Mouse (Mus musculus) embryonic facial prominence, embryonic 11.5 days (tissue): ENCODE results near the gene Asb3. TPM values are rescaled to one million over a fixed set of nuclear protein-coding genes. Genes with fewer than 3 reads are reported as not detected.

Experiments
- ATAC-seq: fragments of 200-750 bp; cut with Nextera tagmentation; replicated peaks from 2 replicates; pipeline ENCODE4 v1.8.0; 2017; ENCODE audit warnings: low read depth; ENCODE audit not compliant: insufficient number of reproducible peaks, low FRiP score, low TSS enrichment
- DNase-seq: peaks from one replicate; pipeline ENCODE4 v3.0.0-alpha.2; 2015; ENCODE audit warnings: low spot score
- H3K27ac ChIP-seq: fragments of 300-500 bp; sonication (generic); replicated peaks from 2 replicates; pipeline ENCODE4 v1.5.1; 2014; ENCODE audit warnings: mild to moderate bottlenecking, low read depth, low read length, control low read depth
- H3K27me3 ChIP-seq: fragments of 300-500 bp; sonication (generic); 2 replicates; pipeline ENCODE4 v1.6.1; 2014; ENCODE audit warnings: mild to moderate bottlenecking, low read length, moderate library complexity, mixed read lengths; ENCODE audit not compliant: control insufficient read depth, insufficient read depth
- H3K36me3 ChIP-seq: fragments of 300-500 bp; sonication (generic); replicated peaks from 2 replicates; pipeline ENCODE4 v1.6.1; 2014; ENCODE audit warnings: low read depth, mild to moderate bottlenecking, low read length, moderate library complexity, mixed read lengths; ENCODE audit not compliant: control insufficient read depth, insufficient read depth
- H3K4me1 ChIP-seq: fragments of 300-500 bp; sonication (generic); 2 replicates; pipeline ENCODE4 v1.6.1; 2014; ENCODE audit warnings: low read length, mixed read lengths; ENCODE audit not compliant: control insufficient read depth, insufficient read depth
- H3K4me2 ChIP-seq: fragments of 300-500 bp; sonication (generic); 2 replicates; pipeline ENCODE4 v1.6.1; 2014; ENCODE audit warnings: low read depth, mild to moderate bottlenecking, control low read depth, low read length, moderate library complexity
- H3K4me3 ChIP-seq: fragments of 300-500 bp; sonication (generic); 2 replicates; pipeline ENCODE4 v1.5.1; 2014; ENCODE audit warnings: low read depth, low read length, control low read depth
- H3K9ac ChIP-seq: fragments of 300-500 bp; sonication (generic); replicated peaks from 2 replicates; pipeline ENCODE4 v1.6.1; 2014; ENCODE audit warnings: mild to moderate bottlenecking, control low read depth, low read length
- H3K9me3 ChIP-seq: fragments of 300-500 bp; sonication (generic); replicated peaks from 2 replicates; pipeline ENCODE4 v1.6.1; 2016; ENCODE audit warnings: mild to moderate bottlenecking, low read length, inconsistent platforms, mixed read lengths; ENCODE audit not compliant: control insufficient read depth
- WGBS: fragments of 180-500 bp; shearing (Covaris S2); extraction: QIAGEN DNeasy Blood & Tissue Kit; methylation state at CpG from one replicate; pipeline ENCODE4 v1.1.7; 2014; 5-methylcytosine and 5-hydroxymethylcytosine counted together
- polyA plus RNA-seq: library from polyadenylated mRNA; unstranded; fragments of >200 nt; fragmentation: Nextera tagmentation; extraction: Ambion mirVana; gene quantifications from 2 replicates; pipeline ENCODE4 v1.2.1, GENCODE M21; 2014

Gene Asb3
- polyA plus RNA-seq, 1 experiment from 2014 or later: 37.7 TPM

- H3K4me3 ChIP-seq: no peak overlapping the region
- DNase-seq: no peak
- ATAC-seq: no peak
- H3K9ac ChIP-seq: no peak overlapping the region
- no peaks in the 10 kb centered on the region for H3K36me3 ChIP-seq
- H3K4me1 ChIP-seq: no peaks in the 10 kb centered on the region
- no peak overlapping the region for H3K4me2 ChIP-seq
- no peaks in the 10 kb centered on the region for H3K27me3 ChIP-seq
- WGBS: 63% methylated on average over 2 of the region's 2 CpGs
- no peak overlapping the region for H3K27ac ChIP-seq
- no peaks in the 10 kb centered on the region for H3K9me3 ChIP-seq
These were observed 100.0 kb downstream of the Asb3 start for GRCm38 (mm10) chr11:30985237-30985636.

- Histone ChIP-seq H3K27me3 (no peaks in the 10 kb centered on the region), H3K4me1 (no peaks in the 10 kb centered on the region), H3K27ac (no peak within 1 kb of the TSS), H3K9ac (peak within 1 kb of the TSS; percentile 74), H3K4me3 (peak within 1 kb of the TSS; percentile 52), H3K4me2 (peak within 1 kb of the TSS; percentile 78), H3K9me3 (no peaks in the 10 kb centered on the region), H3K36me3 (no peaks in the 10 kb centered on the region)
- WGBS: 1% methylated on average over 22 of the region's 22 CpGs
- peak; percentile 93 for DNase-seq
- ATAC-seq: peak; percentile 98
These were observed 100.8 kb downstream of the Asb3 start, which contains the start of gene Chac2 for GRCm38 (mm10) chr11:30985877-30986624. Gene Chac2 (minus strand): TSS chr11:30986350.

GRCm38 (mm10) chr11:30986625-30987017 lies 101.4 kb downstream of the Asb3 start:
- H3K27ac ChIP-seq: no peak overlapping the region
- ATAC-seq: peak; percentile 90
- DNase-seq: peak; percentile 46
- H3K4me3 ChIP-seq: peak overlapping the region; percentile 52
- 0% methylated on average over 2 of the region's 2 CpGs for WGBS
- H3K27me3 ChIP-seq: no peaks in the 10 kb centered on the region
- H3K4me1 ChIP-seq: no peaks in the 10 kb centered on the region
- H3K9me3 ChIP-seq: no peaks in the 10 kb centered on the region
- peak overlapping the region; percentile 74; the same call in 1 of the 2 replicates for H3K9ac ChIP-seq
- H3K36me3 ChIP-seq: no peaks in the 10 kb centered on the region
- peak overlapping the region; percentile 78 for H3K4me2 ChIP-seq

- DNase-seq (no peak), ATAC-seq (no peak)
- no peaks in the 10 kb centered on the region for H3K27me3 ChIP-seq
- H3K4me2 ChIP-seq: no peak overlapping the region
- H3K36me3 ChIP-seq: no peaks in the 10 kb centered on the region
- no peak overlapping the region for H3K4me3 ChIP-seq
- WGBS: 77% methylated on average over 3 of the region's 3 CpGs
- no peaks in the 10 kb centered on the region for H3K9me3 ChIP-seq
- H3K9ac ChIP-seq: no peak overlapping the region
- no peaks in the 10 kb centered on the region for H3K4me1 ChIP-seq
- no peak overlapping the region for H3K27ac ChIP-seq
These were observed 111.5 kb downstream of the Asb3 start for GRCm38 (mm10) chr11:30996670-30997069.

GRCm38 (mm10) chr11:30998199-30998598 lies 113.0 kb downstream of the Asb3 start:
- Histone ChIP-seq H3K36me3 (no peaks in the 10 kb centered on the region), H3K27ac (no peak overlapping the region), H3K4me2 (no peak overlapping the region), H3K4me1 (no peaks in the 10 kb centered on the region), H3K9me3 (no peaks in the 10 kb centered on the region), H3K4me3 (no peak overlapping the region), H3K27me3 (no peaks in the 10 kb centered on the region), H3K9ac (no peak overlapping the region)
- WGBS: 89% methylated on average over 5 of the region's 5 CpGs
- DNase-seq: no peak
- no peak for ATAC-seq

GRCm38 (mm10) chr11:30998704-30999103 lies 113.5 kb downstream of the Asb3 start:
- Histone ChIP-seq H3K4me3 (no peak overlapping the region), H3K9ac (no peak overlapping the region), H3K27me3 (no peaks in the 10 kb centered on the region), H3K36me3 (no peaks in the 10 kb centered on the region), H3K4me1 (no peaks in the 10 kb centered on the region), H3K4me2 (no peak overlapping the region), H3K27ac (no peak overlapping the region), H3K9me3 (no peaks in the 10 kb centered on the region)
- DNase-seq: no peak
- WGBS: 81% methylated on average over 2 of the region's 2 CpGs
- ATAC-seq: no peak

GRCm38 (mm10) chr11:31000028-31000427 lies 114.8 kb downstream of the Asb3 start:
- ATAC-seq (no peak), DNase-seq (no peak)
- Histone ChIP-seq H3K9me3 (no peaks in the 10 kb centered on the region), H3K27me3 (no peaks in the 10 kb centered on the region), H3K4me1 (no peaks in the 10 kb centered on the region), H3K36me3 (no peaks in the 10 kb centered on the region), H3K4me3 (no peak overlapping the region), H3K4me2 (no peak overlapping the region), H3K27ac (no peak overlapping the region), H3K9ac (no peak overlapping the region)
- 85% methylated on average over 2 of the region's 2 CpGs for WGBS

- H3K4me3 ChIP-seq: no peak overlapping the region
- DNase-seq: no peak
- no peaks in the 10 kb centered on the region for H3K27me3 ChIP-seq
- H3K27ac ChIP-seq: no peak overlapping the region
- H3K4me1 ChIP-seq: no peaks in the 10 kb centered on the region
- no peak overlapping the region for H3K4me2 ChIP-seq
- no peaks in the 10 kb centered on the region for H3K9me3 ChIP-seq
- no peak for ATAC-seq
- 83% methylated on average over 4 of the region's 4 CpGs for WGBS
- no peak overlapping the region for H3K9ac ChIP-seq
- H3K36me3 ChIP-seq: no peaks in the 10 kb centered on the region
These were observed 116.1 kb downstream of the Asb3 start for GRCm38 (mm10) chr11:31001169-31001908.
